Mouse (Mus musculus) hindbrain, embryonic 11.5 days (tissue): ENCODE results near the gene Tprn. TPM values are rescaled to one million over a fixed set of nuclear protein-coding genes. Genes with fewer than 3 reads are reported as not detected.
"Not testable (repeated sequence)": the region's sequence is repeated elsewhere in the genome, so short reads cannot be mapped to it uniquely, and the experiment has no call there.

Source experiments
- ATAC-seq: fragments of 200-750 bp; cut with Nextera tagmentation; 2 replicates; pipeline ENCODE4 v1.8.0; 2017; ENCODE audit warnings: mild to moderate bottlenecking, moderate TSS enrichment, moderate library complexity; ENCODE audit not compliant: low FRiP score
- DNase-seq: peaks from one replicate; pipeline ENCODE4 v3.0.0-alpha.2; 2015; ENCODE audit warnings: low spot score
- H3K27ac ChIP-seq: fragments of 300-500 bp; sonication (generic); 2 replicates; pipeline ENCODE4 v1.5.1; 2014; ENCODE audit warnings: mild to moderate bottlenecking, low read depth, low read length
- H3K27me3 ChIP-seq: fragments of 300-500 bp; sonication (generic); 2 replicates; pipeline ENCODE4 v1.6.1; 2014; ENCODE audit warnings: mild to moderate bottlenecking, low read length, moderate library complexity, mixed read lengths; ENCODE audit not compliant: control insufficient read depth, insufficient read depth
- H3K36me3 ChIP-seq: fragments of 300-500 bp; sonication (generic); 2 replicates; pipeline ENCODE4 v1.6.1; 2014; ENCODE audit warnings: mild to moderate bottlenecking, low read length, moderate library complexity, mixed read lengths; ENCODE audit not compliant: control insufficient read depth, insufficient read depth
- H3K4me1 ChIP-seq: fragments of 300-500 bp; sonication (generic); replicated peaks from 2 replicates; pipeline ENCODE4 v1.6.1; 2014; ENCODE audit warnings: low read length, mixed read lengths; ENCODE audit not compliant: control insufficient read depth, insufficient read depth
- H3K4me2 ChIP-seq: fragments of 300-500 bp; sonication (generic); replicated peaks from 2 replicates; pipeline ENCODE4 v1.6.1; 2014; ENCODE audit warnings: mild to moderate bottlenecking, low read depth, low read length
- H3K4me3 ChIP-seq: fragments of 300-500 bp; sonication (generic); 2 replicates; pipeline ENCODE4 v1.5.1; 2014; ENCODE audit warnings: low read depth, low read length
- H3K9ac ChIP-seq: fragments of 300-500 bp; sonication (generic); 2 replicates; pipeline ENCODE4 v1.6.1; 2014; ENCODE audit warnings: low read depth, low read length
- H3K9me3 ChIP-seq: fragments of 300-500 bp; sonication (generic); 2 replicates; pipeline ENCODE4 v1.6.1; 2016; ENCODE audit warnings: low read length; ENCODE audit not compliant: control insufficient read depth
- WGBS: fragments of 180-500 bp; shearing (Covaris S2); extraction: QIAGEN DNeasy Blood & Tissue Kit; methylation state at CpG from one replicate; pipeline ENCODE4 v1.1.7; 2014; 5-methylcytosine and 5-hydroxymethylcytosine counted together
- polyA plus RNA-seq: library from polyadenylated mRNA; unstranded; fragments of >200 nt; fragmentation: Nextera tagmentation; extraction: Ambion mirVana; gene quantifications from 2 replicates; pipeline ENCODE4 v1.2.1, GENCODE M21; 2014

Tprn gene
- polyA plus RNA-seq, 1 experiment from 2014 or later = 4.5 TPM

DNA sequence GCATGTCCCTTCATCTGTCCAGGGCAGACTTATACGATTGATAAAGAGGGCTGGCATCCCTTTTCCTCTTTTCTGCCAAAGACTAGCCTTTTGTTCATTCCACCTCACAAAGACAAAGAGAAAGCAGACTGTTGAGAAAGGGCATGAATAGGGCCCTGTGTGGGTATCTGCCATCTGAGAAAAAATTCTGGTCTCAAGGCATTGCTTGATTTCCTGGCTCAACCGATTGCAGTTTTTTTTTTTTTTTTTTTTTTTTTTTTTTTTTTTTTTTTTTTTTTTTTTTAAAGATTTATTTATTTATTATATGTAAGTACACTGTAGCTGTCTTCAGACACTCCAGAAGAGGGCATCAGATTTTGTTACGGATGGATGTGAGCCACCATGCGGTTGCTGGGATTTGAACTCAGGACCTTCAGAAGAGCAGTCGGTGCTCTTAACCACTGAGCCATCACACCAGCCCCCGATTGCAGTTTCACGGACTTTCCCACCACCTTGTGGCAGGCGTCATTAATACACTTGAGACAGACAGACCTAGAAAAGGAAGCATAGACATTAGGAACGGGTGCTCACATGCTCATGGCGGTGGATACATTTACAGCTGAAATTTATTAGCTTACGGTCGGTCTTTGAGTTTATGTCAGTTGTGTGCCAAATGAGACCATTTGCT, 5.8 kb upstream of the Tprn start:
- not testable (repeated sequence) for H3K27me3 ChIP-seq, H3K4me1 ChIP-seq, H3K9me3 ChIP-seq, H3K36me3 ChIP-seq, H3K9ac ChIP-seq, ATAC-seq, H3K27ac ChIP-seq
- DNase-seq = peak; percentile 34
- Histone ChIP-seq H3K4me3 (peak overlapping the region; percentile 69; the same call in 1 of the 2 replicates), H3K4me2 (peak overlapping the region; percentile 74; the same call in 1 of the 2 replicates)
- 64% methylated on average over 10 of the region's 12 CpGs for WGBS

DNA sequence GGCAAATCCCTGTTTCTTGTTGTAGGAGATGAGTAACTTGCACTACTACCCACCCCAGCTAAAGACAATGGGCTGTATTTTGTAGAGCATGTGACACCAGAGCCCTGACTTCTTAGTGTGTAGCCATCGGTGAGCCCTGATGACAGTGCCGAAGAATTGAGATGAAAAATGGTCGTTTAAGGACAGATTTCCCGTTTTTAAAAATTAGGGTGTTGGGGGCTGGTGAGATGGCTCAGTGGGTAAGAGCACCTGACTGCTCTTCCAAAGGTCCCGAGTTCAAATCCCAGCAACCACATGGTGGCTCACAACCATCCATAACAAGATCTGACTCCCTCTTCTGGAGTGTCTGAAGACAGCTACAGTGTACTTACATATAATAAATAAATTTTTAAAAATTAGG, 5.2 kb upstream of the Tprn start:
- H3K9me3 ChIP-seq, H3K9ac ChIP-seq, DNase-seq, H3K4me1 ChIP-seq, H3K27me3 ChIP-seq, H3K4me2 ChIP-seq, ATAC-seq, H3K27ac ChIP-seq, H3K4me3 ChIP-seq, H3K36me3 ChIP-seq: not testable (repeated sequence)
- 90% methylated on average over 5 of the region's 5 CpGs for WGBS

DNA sequence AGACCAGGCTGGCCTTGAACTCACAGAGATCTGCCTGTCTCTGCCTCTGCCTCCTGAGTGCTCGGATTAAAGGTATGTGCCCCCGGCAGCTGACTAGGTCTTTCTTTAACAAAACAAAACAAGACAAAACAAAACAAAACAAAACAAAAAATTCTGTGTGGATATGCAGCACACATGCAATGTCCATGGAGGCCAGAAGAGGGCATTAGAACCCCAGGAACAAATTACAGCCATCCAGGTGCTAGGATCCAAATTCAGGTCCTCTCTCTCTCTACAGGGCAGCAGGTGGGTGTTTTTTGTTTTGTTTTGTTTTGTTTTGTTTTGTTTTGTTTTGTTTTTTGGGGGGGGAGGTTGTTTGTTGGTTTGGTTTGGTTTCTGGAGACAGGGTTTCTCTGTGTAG, 3.5 kb upstream of the Tprn start:
- Histone ChIP-seq H3K27me3 (peaks cover 9% of the 10 kb centered on the region), H3K27ac (no peak overlapping the region), H3K9me3 (no peaks in the 10 kb centered on the region), H3K9ac (no peak overlapping the region), H3K4me1 (peaks cover 14% of the 10 kb centered on the region), H3K4me3 (no peak overlapping the region), H3K4me2 (no peak overlapping the region), H3K36me3 (no peaks in the 10 kb centered on the region)
- DNase-seq (no peak), ATAC-seq (no peak)
- WGBS = 44% methylated on average over 2 of the region's 2 CpGs

DNA sequence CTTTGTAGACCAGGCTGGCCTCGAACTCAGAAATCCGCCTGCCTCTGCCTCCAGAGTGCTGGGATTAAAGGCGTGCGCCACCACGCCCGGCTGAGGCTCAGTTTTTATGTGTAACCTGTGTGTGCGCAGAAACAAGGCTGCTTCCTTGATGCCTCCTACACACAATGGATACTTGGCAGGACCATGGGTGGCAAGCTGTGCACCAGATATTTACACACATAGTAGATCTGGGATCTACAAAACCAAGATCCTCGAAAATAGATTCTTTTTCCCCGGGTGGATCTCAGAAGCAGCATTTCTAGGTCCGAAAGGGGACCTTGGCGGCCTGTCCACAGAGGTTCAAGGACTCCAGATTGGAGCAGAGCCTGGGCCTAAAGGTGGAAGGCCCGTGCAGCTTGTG, 548 bp upstream of the Tprn start:
- peak overlapping the region; percentile 44 for H3K9ac ChIP-seq
- no peaks in the 10 kb centered on the region for H3K36me3 ChIP-seq
- H3K4me2 ChIP-seq = peak overlapping the region; percentile 99
- peaks cover 13% of the 10 kb centered on the region for H3K27me3 ChIP-seq
- ATAC-seq = no peak
- peaks cover 12% of the 10 kb centered on the region for H3K4me1 ChIP-seq
- H3K27ac ChIP-seq = no peak overlapping the region
- DNase-seq = no peak
- 43% methylated on average over 12 of the region's 12 CpGs for WGBS
- H3K9me3 ChIP-seq = no peaks in the 10 kb centered on the region
- peak overlapping the region; percentile 77 for H3K4me3 ChIP-seq

DNA sequence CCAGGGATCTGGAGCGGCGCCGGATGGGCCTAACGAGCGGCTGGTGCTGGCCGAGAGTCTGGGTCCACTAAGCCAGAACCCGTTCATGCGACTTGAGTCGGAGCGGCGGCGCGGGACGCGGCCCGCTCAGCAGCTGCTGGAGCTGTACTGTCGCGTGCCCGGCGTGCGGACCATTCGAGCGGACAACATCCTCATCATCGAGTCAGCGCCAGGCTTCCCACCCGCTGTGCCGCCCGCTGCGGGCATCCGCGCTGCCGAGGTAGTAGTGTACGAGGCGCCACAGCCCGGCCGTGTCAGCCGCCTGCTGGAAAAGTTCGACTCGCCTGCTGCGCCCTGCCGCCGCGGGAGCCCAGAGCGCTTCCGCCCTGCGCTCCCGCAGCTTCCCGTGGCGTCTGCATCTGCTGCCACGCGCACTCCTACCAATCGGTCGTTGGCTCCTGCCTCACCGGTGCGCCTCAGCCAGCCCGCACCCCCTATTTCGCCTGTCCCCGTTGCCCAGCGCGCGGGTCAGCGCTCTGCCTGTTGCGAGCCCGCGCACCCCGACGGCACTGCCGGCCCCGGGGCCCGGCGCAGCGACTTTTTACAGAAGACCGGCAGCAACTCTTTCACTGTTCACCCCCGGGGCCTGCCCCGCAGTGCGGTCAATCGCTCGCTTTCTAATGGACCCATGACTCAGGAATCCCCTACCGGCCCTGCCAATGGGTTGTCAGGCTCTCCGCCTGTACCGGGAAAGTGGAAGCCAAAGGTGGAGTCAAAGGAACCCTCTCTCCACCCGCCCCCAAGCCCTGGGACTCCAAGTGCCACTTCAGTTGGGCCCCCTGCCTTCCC, 591 bp downstream of the Tprn start:
- Histone ChIP-seq H3K27ac (peak overlapping the region; percentile 36; the same call in 1 of the 2 replicates), H3K4me1 (peaks cover 12% of the 10 kb centered on the region), H3K9ac (peak overlapping the region; percentile 60), H3K9me3 (no peaks in the 10 kb centered on the region), H3K4me3 (peak overlapping the region; percentile 77), H3K36me3 (no peaks in the 10 kb centered on the region), H3K4me2 (peak overlapping the region; percentile 99), H3K27me3 (peaks cover 13% of the 10 kb centered on the region)
- ATAC-seq (peak; percentile 59), DNase-seq (peak; percentile 61)
- WGBS = under 1% methylated on average over 82 of the region's 82 CpGs

DNA sequence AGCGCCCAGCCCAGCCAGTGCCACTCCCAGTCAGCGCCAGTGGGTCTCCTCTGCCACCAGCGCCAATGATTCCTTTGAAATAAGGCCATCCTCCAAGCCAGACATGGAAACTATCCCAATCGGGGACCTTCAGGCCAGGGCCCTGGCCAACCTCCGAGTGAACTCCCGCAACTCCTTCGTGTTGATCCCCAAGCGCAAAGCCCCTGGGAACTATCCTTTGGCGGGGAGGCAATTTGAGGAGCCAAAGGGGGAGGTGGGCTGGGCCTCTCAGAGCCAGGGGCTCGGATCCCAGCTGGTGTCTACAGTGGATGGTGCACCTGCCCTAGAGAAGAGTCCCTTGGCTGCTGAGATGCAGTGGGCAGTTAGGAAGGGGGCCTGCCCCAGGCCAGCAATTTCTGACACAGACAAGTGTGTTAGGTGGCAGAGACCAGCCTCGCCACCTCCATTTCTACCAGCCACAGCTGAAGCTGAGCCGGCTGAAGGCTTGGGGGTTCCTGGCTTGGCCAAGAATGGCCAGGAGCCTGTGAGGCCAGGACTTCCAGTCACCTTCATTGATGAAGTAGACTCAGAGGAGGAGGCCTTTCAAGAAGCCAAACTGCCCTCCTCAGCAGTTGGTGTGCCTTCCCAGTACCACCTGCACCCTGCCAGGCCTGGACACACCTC, 1.3 kb downstream of the Tprn start:
- Histone ChIP-seq H3K4me2 (peak overlapping the region; percentile 99), H3K9me3 (no peaks in the 10 kb centered on the region), H3K36me3 (no peaks in the 10 kb centered on the region), H3K4me1 (peaks cover 12% of the 10 kb centered on the region), H3K27ac (no peak overlapping the region), H3K27me3 (peaks cover 13% of the 10 kb centered on the region), H3K4me3 (peak overlapping the region; percentile 77), H3K9ac (peak overlapping the region; percentile 60)
- 21% methylated on average over 12 of the region's 12 CpGs for WGBS
- DNase-seq (no peak), ATAC-seq (no peak)

DNA sequence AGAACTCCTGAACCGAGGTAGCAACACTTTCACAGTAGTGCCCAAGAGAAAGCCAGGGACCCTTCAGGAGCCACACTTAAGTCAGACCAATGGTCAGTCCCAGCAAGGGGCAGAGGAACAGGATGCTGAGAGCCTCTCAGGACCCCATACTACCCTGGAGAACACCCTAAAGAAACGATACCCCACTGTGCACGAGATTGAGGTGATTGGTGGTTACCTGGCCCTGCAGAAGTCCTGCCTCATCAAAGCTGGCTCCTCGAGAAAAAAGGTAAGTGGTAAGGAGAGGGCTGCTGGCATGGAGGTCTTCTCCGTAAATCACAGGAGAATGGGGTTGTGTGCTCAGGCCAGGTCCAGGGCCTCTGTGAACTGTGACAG, 1.9 kb downstream of the Tprn start:
- no peak for DNase-seq
- WGBS = 81% methylated on average over 5 of the region's 5 CpGs
- no peak for ATAC-seq
- Histone ChIP-seq H3K4me1 (peaks cover 12% of the 10 kb centered on the region), H3K4me2 (no peak overlapping the region), H3K4me3 (no peak overlapping the region), H3K36me3 (no peaks in the 10 kb centered on the region; the same call in 1 of the 2 replicates), H3K27ac (no peak overlapping the region), H3K27me3 (peaks cover 13% of the 10 kb centered on the region), H3K9ac (no peak overlapping the region), H3K9me3 (no peaks in the 10 kb centered on the region)

DNA sequence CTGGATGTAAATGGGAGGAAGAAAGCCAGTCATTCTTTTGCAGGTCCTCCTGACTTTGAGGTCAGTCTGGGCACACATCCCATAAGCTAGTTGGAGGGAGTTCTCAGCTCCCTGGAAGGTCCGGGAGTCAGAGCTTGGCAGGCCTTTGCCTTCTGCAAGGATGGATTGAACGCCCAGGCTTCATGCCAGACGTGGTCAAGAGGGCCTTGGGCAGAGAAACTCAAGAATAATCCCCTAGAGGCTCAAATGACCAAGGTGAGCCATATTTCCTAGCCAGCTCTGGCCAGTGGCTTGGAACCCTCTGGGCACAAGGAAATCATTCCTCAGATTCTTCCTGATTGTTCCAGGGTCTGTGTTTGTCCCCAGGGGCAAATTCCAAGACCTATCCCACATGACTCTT, 2.4 kb downstream of the Tprn start:
- Histone ChIP-seq H3K27ac (no peak overlapping the region), H3K27me3 (peaks cover 13% of the 10 kb centered on the region), H3K4me3 (no peak overlapping the region), H3K4me1 (peaks cover 12% of the 10 kb centered on the region), H3K9me3 (no peaks in the 10 kb centered on the region), H3K36me3 (no peaks in the 10 kb centered on the region; the same call in 1 of the 2 replicates), H3K4me2 (no peak overlapping the region), H3K9ac (peak overlapping the region; percentile 11; the same call in 1 of the 2 replicates)
- DNase-seq = no peak
- 77% methylated on average over 3 of the region's 3 CpGs for WGBS
- ATAC-seq = no peak
